Mouse (Mus musculus) embryonic facial prominence, embryonic 10.5 days (tissue): ENCODE measurements around the gene Grid1. TPM values are rescaled to one million over a fixed set of nuclear protein-coding genes. Genes with fewer than 3 reads are reported as not detected.

Experiments used
- DNase-seq: peaks from one replicate; pipeline ENCODE4 v3.0.0-alpha.2; 2017; ENCODE audit warnings: low spot score
- H3K27ac ChIP-seq: fragments of 300-500 bp; sonication (generic); replicated peaks from 2 replicates; pipeline ENCODE4 v1.5.1; 2016; ENCODE audit warnings: mild to moderate bottlenecking
- H3K27me3 ChIP-seq: fragments of 300-500 bp; sonication (generic); replicated peaks from 2 replicates; pipeline ENCODE4 v1.6.1; 2016; ENCODE audit warnings: low read depth, mild to moderate bottlenecking; ENCODE audit not compliant: poor library complexity, severe bottlenecking
- H3K36me3 ChIP-seq: fragments of 300-500 bp; sonication (generic); replicated peaks from 2 replicates; pipeline ENCODE4 v1.6.1; 2016; ENCODE audit warnings: mild to moderate bottlenecking, moderate library complexity
- H3K4me1 ChIP-seq: fragments of 300-500 bp; sonication (generic); 2 replicates; pipeline ENCODE4 v1.6.1; 2016
- H3K4me3 ChIP-seq: fragments of 300-500 bp; sonication (generic); 2 replicates; pipeline ENCODE4 v1.5.1; 2016; ENCODE audit warnings: mild to moderate bottlenecking, moderate library complexity
- H3K9me3 ChIP-seq: fragments of 300-500 bp; sonication (generic); 2 replicates; pipeline ENCODE4 v1.6.1; 2016; ENCODE audit warnings: mild to moderate bottlenecking
- WGBS: fragments of 180-500 bp; shearing (Covaris S2); methylation state at CpG from one replicate; pipeline ENCODE4 v1.1.7; 2016; 5-methylcytosine and 5-hydroxymethylcytosine counted together
- polyA plus RNA-seq: library from polyadenylated mRNA; unstranded; fragments of >200 nt; fragmentation: Nextera tagmentation; extraction: Ambion mirVana; gene quantifications from 2 replicates; pipeline ENCODE4 v1.2.1, GENCODE M21; 2016

Gene Grid1
- polyA plus RNA-seq, 1 experiment from 2014 or later: 0.20 TPM

- Histone ChIP-seq H3K4me3 (no peak overlapping the region), H3K27me3 (no peaks in the 10 kb centered on the region), H3K9me3 (no peaks in the 10 kb centered on the region), H3K27ac (no peak overlapping the region), H3K36me3 (no peaks in the 10 kb centered on the region), H3K4me1 (peaks cover 5% of the 10 kb centered on the region)
- no peak for DNase-seq
- WGBS: 69% methylated on average over 13 of the region's 13 CpGs
These were observed 116.4 kb downstream of the Grid1 start for GRCm38 (mm10) chr14:34936192-34936770.

- no peak overlapping the region for H3K4me3 ChIP-seq
- H3K27ac ChIP-seq: no peak overlapping the region
- 90% methylated on average over 14 of the region's 14 CpGs for WGBS
- H3K4me1 ChIP-seq: no peaks in the 10 kb centered on the region
- H3K36me3 ChIP-seq: no peaks in the 10 kb centered on the region
- no peaks in the 10 kb centered on the region for H3K27me3 ChIP-seq
- DNase-seq: no peak
- no peaks in the 10 kb centered on the region for H3K9me3 ChIP-seq
These were observed 124.6 kb downstream of the Grid1 start for GRCm38 (mm10) chr14:34944390-34944979.

GRCm38 (mm10) chr14:34945471-34946313 lies 125.8 kb downstream of the Grid1 start:
- DNase-seq: no peak
- Histone ChIP-seq H3K36me3 (no peaks in the 10 kb centered on the region), H3K27me3 (no peaks in the 10 kb centered on the region), H3K4me1 (no peaks in the 10 kb centered on the region), H3K4me3 (no peak overlapping the region), H3K27ac (no peak overlapping the region), H3K9me3 (no peaks in the 10 kb centered on the region)
- WGBS: 85% methylated on average over 17 of the region's 17 CpGs

GRCm38 (mm10) chr14:34946314-34946583 lies 126.3 kb downstream of the Grid1 start:
- DNase-seq: no peak
- Histone ChIP-seq H3K4me3 (no peak overlapping the region), H3K4me1 (no peaks in the 10 kb centered on the region), H3K27ac (no peak overlapping the region), H3K9me3 (no peaks in the 10 kb centered on the region), H3K36me3 (no peaks in the 10 kb centered on the region), H3K27me3 (no peaks in the 10 kb centered on the region)
- 90% methylated on average over 2 of the region's 2 CpGs for WGBS

GRCm38 (mm10) chr14:34948249-34948648 lies 128.3 kb downstream of the Grid1 start:
- DNase-seq: no peak
- Histone ChIP-seq H3K36me3 (no peaks in the 10 kb centered on the region), H3K27ac (no peak overlapping the region), H3K4me3 (no peak overlapping the region), H3K4me1 (no peaks in the 10 kb centered on the region), H3K27me3 (no peaks in the 10 kb centered on the region), H3K9me3 (no peaks in the 10 kb centered on the region)
- 87% methylated on average over 6 of the region's 6 CpGs for WGBS

- 61% methylated on average over 3 of the region's 3 CpGs for WGBS
These were observed 132.4 kb downstream of the Grid1 start for GRCm38 (mm10) chr14:34952311-34952710.

GRCm38 (mm10) chr14:34953566-34953965 lies 133.7 kb downstream of the Grid1 start:
- Histone ChIP-seq H3K4me1 (no peaks in the 10 kb centered on the region), H3K4me3 (no peak overlapping the region), H3K27me3 (no peaks in the 10 kb centered on the region), H3K36me3 (no peaks in the 10 kb centered on the region), H3K27ac (no peak overlapping the region), H3K9me3 (no peaks in the 10 kb centered on the region)
- DNase-seq: no peak
- WGBS: 91% methylated on average over 9 of the region's 9 CpGs

More at GRCm38 (mm10) chr14:34952311-34952710, 132.4 kb downstream of the Grid1 start:
- no peaks in the 10 kb centered on the region for H3K4me1 ChIP-seq
- H3K27me3 ChIP-seq: no peaks in the 10 kb centered on the region
- no peaks in the 10 kb centered on the region for H3K9me3 ChIP-seq
- H3K36me3 ChIP-seq: no peaks in the 10 kb centered on the region
- no peak overlapping the region for H3K27ac ChIP-seq
- no peak for DNase-seq
- H3K4me3 ChIP-seq: no peak overlapping the region

- no peaks in the 10 kb centered on the region for H3K4me1 ChIP-seq
- H3K36me3 ChIP-seq: no peaks in the 10 kb centered on the region
- no peak overlapping the region for H3K4me3 ChIP-seq
- no peak for DNase-seq
- no peak overlapping the region for H3K27ac ChIP-seq
- no peaks in the 10 kb centered on the region for H3K27me3 ChIP-seq
- WGBS: 94% methylated on average over 1 of the region's 1 CpGs
- H3K9me3 ChIP-seq: no peaks in the 10 kb centered on the region
These were observed 135.8 kb downstream of the Grid1 start for GRCm38 (mm10) chr14:34955689-34956088.

GRCm38 (mm10) chr14:34960227-34960626 lies 140.3 kb downstream of the Grid1 start:
- Histone ChIP-seq H3K36me3 (no peaks in the 10 kb centered on the region), H3K9me3 (no peaks in the 10 kb centered on the region), H3K4me1 (no peaks in the 10 kb centered on the region), H3K4me3 (no peak overlapping the region), H3K27ac (no peak overlapping the region), H3K27me3 (no peaks in the 10 kb centered on the region)
- DNase-seq: no peak
- 75% methylated on average over 6 of the region's 6 CpGs for WGBS

- WGBS: 89% methylated on average over 4 of the region's 4 CpGs
- Histone ChIP-seq H3K27me3 (no peaks in the 10 kb centered on the region), H3K4me1 (no peaks in the 10 kb centered on the region), H3K9me3 (no peaks in the 10 kb centered on the region), H3K27ac (no peak overlapping the region), H3K36me3 (no peaks in the 10 kb centered on the region), H3K4me3 (no peak overlapping the region)
- no peak for DNase-seq
These were observed 143.8 kb downstream of the Grid1 start for GRCm38 (mm10) chr14:34963616-34964168.

- Histone ChIP-seq H3K4me3 (no peak overlapping the region), H3K4me1 (no peaks in the 10 kb centered on the region), H3K9me3 (no peaks in the 10 kb centered on the region), H3K27me3 (no peaks in the 10 kb centered on the region; the same call in 1 of the 2 replicates), H3K27ac (no peak overlapping the region), H3K36me3 (no peaks in the 10 kb centered on the region)
- 38% methylated on average over 6 of the region's 6 CpGs for WGBS
- no peak for DNase-seq
These were observed 149.4 kb downstream of the Grid1 start for GRCm38 (mm10) chr14:34969102-34969819.

- Histone ChIP-seq H3K27ac (no peak overlapping the region), H3K4me1 (no peaks in the 10 kb centered on the region), H3K9me3 (no peaks in the 10 kb centered on the region), H3K27me3 (no peaks in the 10 kb centered on the region; the same call in 1 of the 2 replicates), H3K4me3 (no peak overlapping the region), H3K36me3 (no peaks in the 10 kb centered on the region)
- no peak for DNase-seq
- WGBS: 86% methylated on average over 3 of the region's 3 CpGs
These were observed 153.0 kb downstream of the Grid1 start for GRCm38 (mm10) chr14:34972930-34973329.
